Mouse (Mus musculus): ENCODE measurements around the gene Srek1.

Gene Srek1

GRCm38 (mm10) chr13:103774119-103774757 is at the start of gene Srek1:
Gene Srek1 (minus strand): TSS chr13:103774608.
- peak; percentile 97 for DNase-seq (ENCODE audit: low read depth, low spot score)

GRCm38 (mm10) chr13:103822270-103822669 is 47.9 kb upstream of the Srek1 start:
- DNase-seq (ENCODE audit: low read depth, low spot score) = no peak

GRCm38 (mm10) chr13:103819377-103819776 is 45.0 kb upstream of the Srek1 start:
- DNase-seq (ENCODE audit: low read depth, low spot score) = no peak

GRCm38 (mm10) chr13:103817935-103818334 is 43.5 kb upstream of the Srek1 start:
- DNase-seq (ENCODE audit: low read depth, low spot score) = no peak

- no peak for DNase-seq (ENCODE audit: low read depth, low spot score)
Measured at GRCm38 (mm10) chr13:103807464-103807863, 33.1 kb upstream of the Srek1 start.

GRCm38 (mm10) chr13:103806210-103806851 is 31.9 kb upstream of the Srek1 start:
- DNase-seq (ENCODE audit: low read depth, low spot score) = no peak

- no peak for DNase-seq (ENCODE audit: low read depth, low spot score)
Measured at GRCm38 (mm10) chr13:103803721-103804120, 29.3 kb upstream of the Srek1 start.

GRCm38 (mm10) chr13:103801021-103801420 is 26.6 kb upstream of the Srek1 start:
- no peak for DNase-seq (ENCODE audit: low read depth, low spot score)

- peak; percentile 14 for DNase-seq (ENCODE audit: low read depth, low spot score)
Measured at GRCm38 (mm10) chr13:103794688-103795543, 20.5 kb upstream of the Srek1 start.

- DNase-seq (ENCODE audit: low read depth, low spot score) = peak; percentile 77
Measured at GRCm38 (mm10) chr13:103779922-103780585, 5.6 kb upstream of the Srek1 start.

- no peak for DNase-seq (ENCODE audit: low read depth, low spot score)
Measured at GRCm38 (mm10) chr13:103777126-103777525, 2.7 kb upstream of the Srek1 start.

- DNase-seq (ENCODE audit: low read depth, low spot score) = no peak
Measured at GRCm38 (mm10) chr13:103773407-103774118, 845 bp downstream of the Srek1 start.

GRCm38 (mm10) chr13:103772917-103773316 is 1.5 kb downstream of the Srek1 start:
- DNase-seq (ENCODE audit: low read depth, low spot score) = no peak

- DNase-seq (ENCODE audit: low read depth, low spot score) = no peak
Measured at GRCm38 (mm10) chr13:103770821-103771220, 3.6 kb downstream of the Srek1 start.

- no peak for DNase-seq (ENCODE audit: low read depth, low spot score)
Measured at GRCm38 (mm10) chr13:103767935-103768334, 6.5 kb downstream of the Srek1 start.

- DNase-seq (ENCODE audit: low read depth, low spot score) = no peak
Measured at GRCm38 (mm10) chr13:103763640-103764039, 10.8 kb downstream of the Srek1 start.

- no peak for DNase-seq (ENCODE audit: low read depth, low spot score)
Measured at GRCm38 (mm10) chr13:103761971-103762370, 12.4 kb downstream of the Srek1 start.

GRCm38 (mm10) chr13:103751421-103751820 is 23.0 kb downstream of the Srek1 start:
- DNase-seq (ENCODE audit: low read depth, low spot score) = peak; percentile 57

GRCm38 (mm10) chr13:103745688-103746087 is 28.7 kb downstream of the Srek1 start:
- no peak for DNase-seq (ENCODE audit: low read depth, low spot score)

- no peak for DNase-seq (ENCODE audit: low read depth, low spot score)
Measured at GRCm38 (mm10) chr13:103745160-103745559, 29.2 kb downstream of the Srek1 start.

- DNase-seq (ENCODE audit: low read depth, low spot score) = no peak
Measured at GRCm38 (mm10) chr13:103735330-103736007, 38.9 kb downstream of the Srek1 start.

Data from mesoderm, embryonic 11.5 days (tissue).